14 mouse cellular contexts compared by ENCODE assay signal in the genomic region with DNA sequence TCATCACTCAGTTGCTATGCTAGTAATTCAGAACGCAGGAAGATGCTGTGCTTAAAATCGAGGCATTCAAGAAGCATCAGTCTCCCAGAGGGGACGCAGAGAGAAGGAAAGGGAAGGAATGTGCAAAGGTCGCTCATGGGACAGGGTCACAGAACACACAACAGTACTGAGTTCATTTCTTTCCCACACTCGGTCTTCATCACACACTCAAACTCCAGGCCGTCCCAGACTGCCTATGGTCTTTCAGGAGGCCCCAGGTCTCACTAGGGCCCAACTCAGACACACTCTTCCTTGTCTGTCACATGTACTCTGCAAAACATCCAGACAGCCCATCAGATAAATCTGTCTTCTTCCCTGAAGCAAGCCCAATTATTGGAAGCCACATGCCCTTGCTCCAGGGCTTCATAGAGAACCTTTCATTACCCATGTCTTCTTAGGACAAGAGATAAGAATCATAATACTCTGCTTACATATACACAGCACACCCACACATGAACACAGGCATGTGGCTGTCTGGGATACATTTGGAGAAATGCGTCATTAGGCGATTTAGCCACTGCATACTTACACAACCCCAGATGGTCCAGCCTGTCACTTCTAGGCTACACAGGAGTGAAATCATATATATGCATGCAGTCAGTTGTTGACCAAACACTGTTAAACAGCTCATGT. TPM values are rescaled to one million over a fixed set of nuclear protein-coding genes. Genes with fewer than 3 reads are reported as not detected.
A peak's percentile ranks its signal among the peaks of the same experiment; 100 is the strongest.
DNase-seq lines count a peak whose midpoint lies in the region; ATAC-seq and TF ChIP-seq lines count a peak whose summit lies in the region.
"Had no signal": no experiment of that assay in that cellular context is flagged by ENCODE, and none has a peak within 500 bp of the region (broad histone marks: within the 10 kb centered on the region; RNA-seq: fewer than 3 reads in every experiment).

No protein-coding gene starts in this region.

- no peak overlapping the region for H3K9ac ChIP-seq in intestine, embryonic 16.5 days (ENCODE audit: low read depth, low read length)
- no peak overlapping the region for H3K9ac ChIP-seq in intestine, postnatal 0 days (ENCODE audit: low read depth, low read length)
- no peak overlapping the region for H3K9ac ChIP-seq in midbrain, embryonic 12.5 days (replicated peaks)
- H3K9ac ChIP-seq in midbrain, embryonic 16.5 days (ENCODE audit: low read depth, low read length) = no peak overlapping the region
- H3K9ac ChIP-seq in embryonic facial prominence, embryonic 11.5 days (replicated peaks; ENCODE audit: low read length) = no peak overlapping the region
- H3K9ac ChIP-seq in neural tube, embryonic 13.5 days = no peak overlapping the region

- ATAC-seq in intestine, embryonic 16.5 days = peak; percentile 27
- no peak for ATAC-seq in intestine, postnatal 0 days
- 0 out of 2 replicates have a peak, but pooled peaks have one; percentile 31 for ATAC-seq in midbrain, embryonic 12.5 days (ENCODE audit: low FRiP score, low read depth)
- no peak for ATAC-seq in midbrain, embryonic 16.5 days
- peak; percentile 59; the same call in 1 of the 2 replicates for ATAC-seq in embryonic facial prominence, embryonic 11.5 days (replicated peaks; ENCODE audit: insufficient number of reproducible peaks, low FRiP score, low TSS enrichment, low read depth)
- no peak for ATAC-seq in neural tube, embryonic 13.5 days (ENCODE audit: low read depth)

- H3K9me3 ChIP-seq in intestine, embryonic 16.5 days (ENCODE audit: control insufficient read depth, low read length) = no peaks in the 10 kb centered on the region; the same call in 1 of the 2 replicates
- no peaks in the 10 kb centered on the region for H3K9me3 ChIP-seq in intestine, postnatal 0 days (ENCODE audit: control insufficient read depth)
- no peaks in the 10 kb centered on the region for H3K9me3 ChIP-seq in midbrain, embryonic 12.5 days
- no peaks in the 10 kb centered on the region for H3K9me3 ChIP-seq in midbrain, embryonic 16.5 days (replicated peaks; ENCODE audit: control insufficient read depth, low read length, poor library complexity, severe bottlenecking)
- H3K9me3 ChIP-seq in embryonic facial prominence, embryonic 11.5 days (replicated peaks; ENCODE audit: control insufficient read depth, low read length) = no peaks in the 10 kb centered on the region
- H3K9me3 ChIP-seq in neural tube, embryonic 13.5 days = no peaks in the 10 kb centered on the region

- no peaks in the 10 kb centered on the region for H3K36me3 ChIP-seq in intestine, embryonic 16.5 days (ENCODE audit: control insufficient read depth, insufficient read depth, low read length)
- no peaks in the 10 kb centered on the region for H3K36me3 ChIP-seq in intestine, postnatal 0 days (ENCODE audit: control insufficient read depth, insufficient read depth)
- H3K36me3 ChIP-seq in midbrain, embryonic 12.5 days = no peaks in the 10 kb centered on the region
- H3K36me3 ChIP-seq in midbrain, embryonic 16.5 days (ENCODE audit: control insufficient read depth, insufficient read depth, low read length) = no peaks in the 10 kb centered on the region
- no peaks in the 10 kb centered on the region for H3K36me3 ChIP-seq in embryonic facial prominence, embryonic 11.5 days (replicated peaks; ENCODE audit: control insufficient read depth, insufficient read depth, low read depth, low read length)
- H3K36me3 ChIP-seq in neural tube, embryonic 13.5 days = no peaks in the 10 kb centered on the region
- H3K36me3 ChIP-seq: forebrain, embryonic 10.5 days had no signal

- DNase-seq in embryonic facial prominence, embryonic 11.5 days (ENCODE audit: low spot score) = no peak
- DNase-seq in cerebellum, adult 2 months = no peak
- no peak for DNase-seq in layer of hippocampus, postnatal 10 days (ENCODE audit: low spot score in 2 of 2)
- DNase-seq: cerebellum, adult 9-11 months; gastrocnemius, postnatal 25 days; heart, postnatal 4 days; right cerebral cortex, postnatal 14 days had no signal

- no peak for TF ChIP-seq POLR2A in cerebellum, adult 2 months (IDR thresholded peaks at IDR 0.05; ENCODE audit: borderline replicate concordance, insufficient read depth, low read length)

- no peak overlapping the region for H3K4me3 ChIP-seq in intestine, embryonic 16.5 days (ENCODE audit: low read length)
- no peak overlapping the region for H3K4me3 ChIP-seq in intestine, postnatal 0 days (ENCODE audit: low read depth, low read length)
- H3K4me3 ChIP-seq in midbrain, embryonic 12.5 days = no peak overlapping the region
- H3K4me3 ChIP-seq in midbrain, embryonic 16.5 days (ENCODE audit: low read depth, low read length) = no peak overlapping the region
- no peak overlapping the region for H3K4me3 ChIP-seq in embryonic facial prominence, embryonic 11.5 days (ENCODE audit: low read depth, low read length)
- H3K4me3 ChIP-seq in neural tube, embryonic 13.5 days = no peak overlapping the region
- H3K4me3 ChIP-seq in cerebellum, adult 2 months (replicated peaks; ENCODE audit: insufficient read depth, low read depth, low read length) = no peak overlapping the region
- H3K4me3 ChIP-seq: forebrain, embryonic 10.5 days had no signal

- peaks cover 15% of the 10 kb centered on the region for H3K4me1 ChIP-seq in intestine, embryonic 16.5 days (ENCODE audit: control insufficient read depth, insufficient read depth, low read length)
- 0 out of 2 replicates have a peak, but pooled peaks cover 3% of the 10 kb centered on the region for H3K4me1 ChIP-seq in intestine, postnatal 0 days (replicated peaks; ENCODE audit: control insufficient read depth, insufficient read depth, low read length)
- peaks cover 15% of the 10 kb centered on the region for H3K4me1 ChIP-seq in midbrain, embryonic 12.5 days
- H3K4me1 ChIP-seq in midbrain, embryonic 16.5 days (ENCODE audit: control insufficient read depth, insufficient read depth, low read length) = no peaks in the 10 kb centered on the region; the same call in 1 of the 2 replicates
- no peaks in the 10 kb centered on the region; the same call in none of the 2 replicates for H3K4me1 ChIP-seq in embryonic facial prominence, embryonic 11.5 days (ENCODE audit: control insufficient read depth, insufficient read depth, low read length)
- peaks cover 14% of the 10 kb centered on the region for H3K4me1 ChIP-seq in neural tube, embryonic 13.5 days (replicated peaks)
- no peaks in the 10 kb centered on the region for H3K4me1 ChIP-seq in cerebellum, adult 2 months (ENCODE audit: control insufficient read depth, insufficient read depth, low read length)

- H3K27me3 ChIP-seq in intestine, embryonic 16.5 days (replicated peaks; ENCODE audit: control insufficient read depth, insufficient read depth, low read length) = no peaks in the 10 kb centered on the region
- H3K27me3 ChIP-seq in intestine, postnatal 0 days (replicated peaks; ENCODE audit: control insufficient read depth, insufficient read depth, low read length) = no peaks in the 10 kb centered on the region
- no peaks in the 10 kb centered on the region for H3K27me3 ChIP-seq in midbrain, embryonic 12.5 days
- H3K27me3 ChIP-seq in midbrain, embryonic 16.5 days (ENCODE audit: control insufficient read depth, insufficient read depth, low read depth, low read length) = no peaks in the 10 kb centered on the region
- H3K27me3 ChIP-seq in embryonic facial prominence, embryonic 11.5 days (ENCODE audit: control insufficient read depth, insufficient read depth, low read length) = no peaks in the 10 kb centered on the region
- no peaks in the 10 kb centered on the region for H3K27me3 ChIP-seq in neural tube, embryonic 13.5 days
- H3K27me3 ChIP-seq in cerebellum, adult 2 months (ENCODE audit: control insufficient read depth, insufficient read depth, low read length) = no peaks in the 10 kb centered on the region
- H3K27me3 ChIP-seq: CH12.LX had no signal

- no peak overlapping the region for H3K27ac ChIP-seq in intestine, embryonic 16.5 days (ENCODE audit: low read length)
- H3K27ac ChIP-seq in intestine, postnatal 0 days (ENCODE audit: low read depth, low read length) = no peak overlapping the region
- no peak overlapping the region for H3K27ac ChIP-seq in midbrain, embryonic 12.5 days (replicated peaks)
- no peak overlapping the region for H3K27ac ChIP-seq in midbrain, embryonic 16.5 days (ENCODE audit: low read length)
- H3K27ac ChIP-seq in embryonic facial prominence, embryonic 11.5 days (replicated peaks; ENCODE audit: low read depth, low read length) = no peak overlapping the region
- peak overlapping the region; percentile 28; the same call in 1 of the 2 replicates for H3K27ac ChIP-seq in neural tube, embryonic 13.5 days (replicated peaks)
- no peak overlapping the region for H3K27ac ChIP-seq in cerebellum, adult 2 months (ENCODE audit: insufficient read depth, low read length)
- H3K27ac ChIP-seq: forebrain, embryonic 10.5 days had no signal

- no peak for TF ChIP-seq CTCF in intestine, postnatal 0 days (IDR thresholded peaks at IDR 0.05; ENCODE audit: low read depth)
- TF ChIP-seq CTCF in cerebellum, adult 2 months (IDR thresholded peaks at IDR 0.05; ENCODE audit: borderline replicate concordance, insufficient read depth, low read depth, low read length) = no peak

- H3K4me2 ChIP-seq in intestine, embryonic 16.5 days (ENCODE audit: low read depth, low read length) = no peak overlapping the region
- no peak overlapping the region for H3K4me2 ChIP-seq in intestine, postnatal 0 days (replicated peaks; ENCODE audit: low read depth)
- no peak overlapping the region for H3K4me2 ChIP-seq in midbrain, embryonic 12.5 days (replicated peaks)
- no peak overlapping the region for H3K4me2 ChIP-seq in midbrain, embryonic 16.5 days (ENCODE audit: low read length)
- no peak overlapping the region for H3K4me2 ChIP-seq in embryonic facial prominence, embryonic 11.5 days (ENCODE audit: low read depth, low read length)
- no peak overlapping the region for H3K4me2 ChIP-seq in neural tube, embryonic 13.5 days

- WGBS in intestine, embryonic 16.5 days = 46% methylated on average over 8 of the region's 8 CpGs
- WGBS in intestine, postnatal 0 days = 58% methylated on average over 8 of the region's 8 CpGs
- WGBS in midbrain, embryonic 12.5 days = 59% methylated on average over 8 of the region's 8 CpGs
- WGBS in midbrain, embryonic 16.5 days = 62% methylated on average over 8 of the region's 8 CpGs
- 32% methylated on average over 8 of the region's 8 CpGs for WGBS in embryonic facial prominence, embryonic 11.5 days
- 55% methylated on average over 8 of the region's 8 CpGs for WGBS in neural tube, embryonic 13.5 days
- WGBS in cerebellum, adult 2 months = 46% methylated on average over 8 of the region's 8 CpGs

RNA-seq across cellular contexts. Expression of a gene that starts 39.6 kb away (rescaled TPM):
- polyA plus RNA-seq in intestine, embryonic 16.5 days (2015; fragmentation: Nextera tagmentation; extraction: Ambion mirVana) = 28.9 and 30.5 TPM in 2 replicates
- 23.4 and 27.2 TPM in 2 replicates for polyA plus RNA-seq in intestine, postnatal 0 days (2015; fragmentation: Nextera tagmentation; extraction: Ambion mirVana)
- polyA plus RNA-seq in midbrain, embryonic 12.5 days (2016; fragmentation: Nextera tagmentation; extraction: Ambion mirVana) = 21.4 and 24.4 TPM in 2 replicates
- polyA plus RNA-seq in midbrain, embryonic 16.5 days (2015; fragmentation: Nextera tagmentation; extraction: Ambion mirVana) = 14.7 and 17.3 TPM in 2 replicates
- polyA plus RNA-seq in embryonic facial prominence, embryonic 11.5 days (2014; fragmentation: Nextera tagmentation; extraction: Ambion mirVana) = 35.5 and 38.9 TPM in 2 replicates
- polyA plus RNA-seq in neural tube, embryonic 13.5 days (2015; fragmentation: Nextera tagmentation; extraction: Ambion mirVana) = 22.2 and 25.8 TPM in 2 replicates
- 3.8 and 4.0 TPM in 2 replicates for polyA plus RNA-seq in cerebellum, adult 2 months (2012; rRNA removed)
- 10 to 100 TPM; 12.6 to 15.6 TPM for total RNA-seq in layer of hippocampus, postnatal 10 days (2021)
- total RNA-seq: CH12.LX had no signal

Comparison
In these comparisons a context has a peak if more than half of its experiments do, and no peak if none do; other contexts are left out.
1. ATAC-seq: peak in intestine, embryonic 16.5 days (single experiment), midbrain, embryonic 12.5 days (single experiment) and embryonic facial prominence, embryonic 11.5 days (single experiment); none in intestine, postnatal 0 days (single experiment), midbrain, embryonic 16.5 days (single experiment) and neural tube, embryonic 13.5 days (single experiment).